ENCODE assay signal across 8 mouse cellular contexts in the genomic region with DNA sequence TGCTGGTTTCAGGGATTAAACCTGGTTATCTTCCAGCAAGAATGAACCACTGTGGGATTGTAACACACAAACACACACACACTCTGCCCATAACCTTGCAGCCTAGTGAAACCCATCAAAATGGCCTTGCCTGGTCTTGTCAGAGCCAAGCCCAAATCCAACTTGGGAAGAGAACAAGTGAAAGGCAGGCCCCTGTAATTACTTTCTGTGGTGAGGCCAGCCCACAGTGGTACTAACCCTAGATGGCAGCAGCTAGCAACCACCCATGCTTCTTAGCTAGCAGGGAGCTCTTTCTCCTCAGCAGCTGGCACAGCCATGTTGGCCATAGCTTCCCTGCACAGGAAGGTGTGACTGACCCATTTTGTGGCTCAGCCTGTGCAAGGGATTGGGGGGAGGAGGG. TPM values are rescaled to one million over a fixed set of nuclear protein-coding genes. Genes with fewer than 3 reads are reported as not detected.
DNase-seq lines count a peak whose midpoint lies in the region; ATAC-seq lines count a peak whose summit lies in the region.

No protein-coding gene starts in this region.

- H3K27ac ChIP-seq in heart, embryonic 10.5 days = peak overlapping the region; percentile 96
- H3K27ac ChIP-seq in limb, embryonic 13.5 days = peak overlapping the region; percentile 96
- H3K27ac ChIP-seq in stomach, embryonic 14.5 days (ENCODE audit: low read length) = peak overlapping the region; percentile 96

- H3K4me2 ChIP-seq in limb, embryonic 13.5 days (replicated peaks) = peak overlapping the region; percentile 98
- H3K4me2 ChIP-seq in stomach, embryonic 14.5 days (replicated peaks; ENCODE audit: low read depth, low read length) = peak overlapping the region; percentile 90

- peak overlapping the region; percentile 75 for H3K4me3 ChIP-seq in heart, embryonic 10.5 days
- 0 out of 2 replicates have a peak overlapping the region, but pooled peaks have one; percentile 66 for H3K4me3 ChIP-seq in limb, embryonic 13.5 days
- peak overlapping the region; percentile 50; the same call in 1 of the 2 replicates for H3K4me3 ChIP-seq in stomach, embryonic 14.5 days (ENCODE audit: low read depth, low read length)

- DNase-seq in adrenal gland, postnatal 25 days = peak; percentile 20
- DNase-seq in adrenal gland, postnatal 10 days = no peak
- peak; percentile 60 to 66 for DNase-seq in right cerebral cortex, postnatal 10 days (ENCODE audit: low spot score in 2 of 2)
- no peak for DNase-seq in right cerebral cortex, postnatal 36 days (ENCODE audit: low spot score in 2 of 2)
- DNase-seq in heart, embryonic 10.5 days (ENCODE audit: low spot score) = no peak

- H3K27me3 ChIP-seq in heart, embryonic 10.5 days (ENCODE audit: insufficient read depth, poor library complexity, severe bottlenecking) = no peaks in the 10 kb centered on the region
- no peaks in the 10 kb centered on the region for H3K27me3 ChIP-seq in limb, embryonic 13.5 days
- H3K27me3 ChIP-seq in stomach, embryonic 14.5 days (ENCODE audit: control insufficient read depth, insufficient read depth, low read length) = no peaks in the 10 kb centered on the region

- no peak for ATAC-seq in limb, embryonic 13.5 days (ENCODE audit: low FRiP score, low read depth)
- no peak for ATAC-seq in stomach, embryonic 14.5 days (ENCODE audit: insufficient number of reproducible peaks, insufficient read depth, low FRiP score, low read depth)
- no peak for ATAC-seq in granulocyte monocyte progenitor cell, adult 5-6 weeks (replicated peaks; ENCODE audit: poor library complexity, severe bottlenecking)

- H3K9ac ChIP-seq in limb, embryonic 13.5 days = peak overlapping the region; percentile 25; the same call in 1 of the 2 replicates
- no peak overlapping the region for H3K9ac ChIP-seq in stomach, embryonic 14.5 days (replicated peaks; ENCODE audit: low read depth, low read length)

- peaks cover 56% of the 10 kb centered on the region for H3K36me3 ChIP-seq in heart, embryonic 10.5 days
- peaks cover 68% of the 10 kb centered on the region for H3K36me3 ChIP-seq in limb, embryonic 13.5 days
- H3K36me3 ChIP-seq in stomach, embryonic 14.5 days (ENCODE audit: control insufficient read depth, insufficient read depth, low read length) = peaks cover 28% of the 10 kb centered on the region; the same call in 1 of the 2 replicates

- H3K9me3 ChIP-seq in heart, embryonic 10.5 days = no peaks in the 10 kb centered on the region
- no peaks in the 10 kb centered on the region for H3K9me3 ChIP-seq in limb, embryonic 13.5 days
- H3K9me3 ChIP-seq in stomach, embryonic 14.5 days (ENCODE audit: control insufficient read depth, low read depth, low read length) = no peaks in the 10 kb centered on the region

- peaks cover 39% of the 10 kb centered on the region for H3K4me1 ChIP-seq in heart, embryonic 10.5 days
- peaks cover 31% of the 10 kb centered on the region for H3K4me1 ChIP-seq in limb, embryonic 13.5 days
- H3K4me1 ChIP-seq in stomach, embryonic 14.5 days (ENCODE audit: control insufficient read depth, insufficient read depth, low read length) = peaks cover 25% of the 10 kb centered on the region

RNA-seq across cellular contexts. Expression of a gene that starts 1.2 kb away (rescaled TPM):
- 0.48 and 0.64 TPM in 2 replicates for total RNA-seq in adrenal gland, postnatal 25 days (2021)
- total RNA-seq in adrenal gland, postnatal 10 days (2021) = 1 to 10 TPM; 1.4 to 1.9 TPM
- polyA plus RNA-seq in heart, embryonic 10.5 days (2016; fragmentation: Nextera tagmentation; extraction: Ambion mirVana) = 38.9 and 70.4 TPM in 2 replicates
- polyA plus RNA-seq in limb, embryonic 13.5 days (2015; fragmentation: Nextera tagmentation; extraction: Ambion mirVana) = 5.3 and 5.9 TPM in 2 replicates
- 20.7 and 21.5 TPM in 2 replicates for polyA plus RNA-seq in stomach, embryonic 14.5 days (2014; fragmentation: Nextera tagmentation; extraction: Ambion mirVana)
- total RNA-seq in granulocyte monocyte progenitor cell, adult 5-6 weeks (2014; fragmentation: Nextera tagmentation) = 0.60 TPM in 1 of 2 replicates, not detected in the other
- 0.62 and 1.0 TPM in 2 replicates for total RNA-seq in granulocyte monocyte progenitor cell, adult 5-6 weeks (2017)

Comparison
In these comparisons a context has a peak if more than half of its experiments do, and no peak if none do; other contexts are left out.
1. DNase-seq: peak in adrenal gland, postnatal 25 days (single experiment) and right cerebral cortex, postnatal 10 days (2 of 2); none in adrenal gland, postnatal 10 days (single experiment), right cerebral cortex, postnatal 36 days (0 of 2) and heart, embryonic 10.5 days (single experiment).
2. Peak in every context shown above with its lines, with median percentiles within 50 percentile points of each other: H3K27ac ChIP-seq and H3K4me3 ChIP-seq.